Mouse (Mus musculus) liver, embryonic 14.5 days (tissue): ENCODE measurements around the gene Mmp17.

ENCODE experiments used
- CTCF ChIP-seq: IDR thresholded peaks from 2 replicates; pipeline ENCODE4 v1.5.1; 2016; ENCODE audit warnings: antibody characterized with exemption, low read depth, control low read depth
- EP300 ChIP-seq: IDR thresholded peaks from 2 replicates; pipeline ENCODE4 v1.6.1; 2016; ENCODE audit warnings: antibody characterized with exemption, low read depth

- no peak for TF ChIP-seq CTCF
- no peak for TF ChIP-seq EP300
Observed at GRCm38 (mm10) chr5:129562342-129562741, 21.6 kb upstream of the Mmp17 start.
